Mouse (Mus musculus) MEL (cell line): ENCODE measurements at regions not wholly inside any gene's neighbourhood (a gene's known extent, or its start where the extent isn't known, plus 50 kb on each side); places are given as distances from the start of the nearest gene placed in this dataset.

Experiments used
- CTCF ChIP-seq, 3 experiments: IDR thresholded peaks in 2 of 3; conservative IDR thresholded peaks in 1 of 3; 2 replicates each; pipeline ENCODE4 v1.5.1; 2011 to 2012; ENCODE audit warnings: low read length in 3 of 3, low read depth in 2 of 3, mild to moderate bottlenecking in 2 of 3, improper control_type of control experiment in 1 of 3, inconsistent platforms in 1 of 3, mixed read lengths in 1 of 3, moderate library complexity in 1 of 3; ENCODE audit not compliant: control insufficient read depth in 1 of 3, insufficient read depth in 1 of 3, poor library complexity in 1 of 3, severe bottlenecking in 1 of 3
- POLR2A ChIP-seq, 2 experiments: IDR thresholded peaks; 2 replicates each; pipeline ENCODE4 v1.6.1; 2011 to 2012; ENCODE audit warnings: low read length in 2 of 2, mild to moderate bottlenecking in 2 of 2, control low read depth in 1 of 2, improper control_type of control experiment in 1 of 2, low read depth in 1 of 2, moderate library complexity in 1 of 2; ENCODE audit not compliant: control insufficient read depth in 1 of 2, insufficient read depth in 1 of 2, poor library complexity in 1 of 2

GRCm38 (mm10) chr9:115562783-115563182 is 252.6 kb upstream of the Stt3b start:
- no peak for TF ChIP-seq POLR2A (IDR thresholded peaks at IDR 0.05; ENCODE audit: control insufficient read depth in 1 of 2, insufficient read depth in 1 of 2, low read depth in 1 of 2, low read length in 2 of 2, poor library complexity in 1 of 2)
- no peak for TF ChIP-seq CTCF (IDR thresholded peaks at IDR 0.05 in 2 of 3, conservative IDR thresholded peaks at IDR 0.05 in 1 of 3; ENCODE audit: control insufficient read depth in 1 of 3, insufficient read depth in 1 of 3, low read depth in 2 of 3, low read length in 3 of 3, poor library complexity in 1 of 3, severe bottlenecking in 1 of 3)
